Mouse (Mus musculus): ENCODE measurements at regions not wholly inside any gene's neighbourhood (a gene's known extent, or its start where the extent isn't known, plus 50 kb on each side); places are given as distances from the start of the nearest gene placed in this dataset.
A peak's percentile ranks its signal among the peaks of the same experiment; 100 is the strongest.

- Histone ChIP-seq H3K4me1 (peaks cover 13% of the 10 kb centered on the region), H3K27me3 (no peaks in the 10 kb centered on the region), H3K4me3 (no peak overlapping the region), H3K9me3 (replicated peaks) (no peaks in the 10 kb centered on the region), H3K4me2 (no peak overlapping the region), H3K36me3 (ENCODE audit: poor library complexity, severe bottlenecking) (no peaks in the 10 kb centered on the region), H3K27ac (no peak overlapping the region), H3K9ac (no peak overlapping the region)
- 82% methylated on average over 4 of the region's 4 CpGs for WGBS
- ATAC-seq = no peak
Observed at GRCm38 (mm10) chr16:30652692-30653091, 53.2 kb downstream of the Fam43a start.

GRCm38 (mm10) chr16:30653806-30654205 is 54.3 kb downstream of the Fam43a start:
- Histone ChIP-seq H3K4me3 (no peak overlapping the region), H3K9me3 (replicated peaks) (no peaks in the 10 kb centered on the region), H3K4me2 (no peak overlapping the region), H3K9ac (no peak overlapping the region), H3K27ac (no peak overlapping the region), H3K36me3 (ENCODE audit: poor library complexity, severe bottlenecking) (no peaks in the 10 kb centered on the region), H3K4me1 (peaks cover 13% of the 10 kb centered on the region), H3K27me3 (no peaks in the 10 kb centered on the region)
- no peak for ATAC-seq
- WGBS = 80% methylated on average over 5 of the region's 5 CpGs

- Histone ChIP-seq H3K4me2 (no peak overlapping the region), H3K4me1 (peaks cover 13% of the 10 kb centered on the region), H3K9me3 (replicated peaks) (no peaks in the 10 kb centered on the region), H3K27ac (no peak overlapping the region), H3K4me3 (no peak overlapping the region), H3K36me3 (ENCODE audit: poor library complexity, severe bottlenecking) (no peaks in the 10 kb centered on the region), H3K9ac (no peak overlapping the region), H3K27me3 (no peaks in the 10 kb centered on the region)
- 82% methylated on average over 9 of the region's 9 CpGs for WGBS
- no peak for ATAC-seq
Observed at GRCm38 (mm10) chr16:30654226-30654625, 54.7 kb downstream of the Fam43a start.

GRCm38 (mm10) chr16:30655798-30656221 is 56.3 kb downstream of the Fam43a start:
- WGBS = 50% methylated on average over 5 of the region's 5 CpGs
- 0 out of 2 replicates have a peak, but pooled peaks have one; percentile 50 for ATAC-seq
- Histone ChIP-seq H3K4me1 (peaks cover 13% of the 10 kb centered on the region), H3K27ac (no peak overlapping the region), H3K9ac (no peak overlapping the region), H3K4me2 (no peak overlapping the region), H3K4me3 (no peak overlapping the region), H3K36me3 (ENCODE audit: poor library complexity, severe bottlenecking) (no peaks in the 10 kb centered on the region), H3K9me3 (replicated peaks) (no peaks in the 10 kb centered on the region), H3K27me3 (no peaks in the 10 kb centered on the region)

- no peak overlapping the region for H3K4me2 ChIP-seq
- WGBS = 90% methylated on average over 17 of the region's 17 CpGs
- no peaks in the 10 kb centered on the region for H3K9me3 ChIP-seq (replicated peaks)
- no peaks in the 10 kb centered on the region for H3K36me3 ChIP-seq (ENCODE audit: poor library complexity, severe bottlenecking)
- peaks cover 13% of the 10 kb centered on the region for H3K4me1 ChIP-seq
- ATAC-seq = no peak
- H3K27ac ChIP-seq = no peak overlapping the region
- no peak overlapping the region for H3K9ac ChIP-seq
- H3K4me3 ChIP-seq = no peak overlapping the region
- no peaks in the 10 kb centered on the region for H3K27me3 ChIP-seq
Observed at GRCm38 (mm10) chr16:30656881-30657280, 57.4 kb downstream of the Fam43a start.

GRCm38 (mm10) chr16:30658921-30659320 is 59.4 kb downstream of the Fam43a start:
- Histone ChIP-seq H3K4me2 (no peak overlapping the region), H3K4me1 (peaks cover 13% of the 10 kb centered on the region), H3K27me3 (no peaks in the 10 kb centered on the region), H3K9me3 (replicated peaks) (no peaks in the 10 kb centered on the region), H3K27ac (no peak overlapping the region), H3K4me3 (no peak overlapping the region), H3K9ac (no peak overlapping the region), H3K36me3 (ENCODE audit: poor library complexity, severe bottlenecking) (no peaks in the 10 kb centered on the region)
- no peak for ATAC-seq
- WGBS = 75% methylated on average over 4 of the region's 4 CpGs

- WGBS = 68% methylated on average over 16 of the region's 16 CpGs
- Histone ChIP-seq H3K4me2 (no peak overlapping the region), H3K9ac (no peak overlapping the region), H3K4me3 (no peak overlapping the region), H3K36me3 (ENCODE audit: poor library complexity, severe bottlenecking) (no peaks in the 10 kb centered on the region), H3K4me1 (peaks cover 2% of the 10 kb centered on the region; the same call in 1 of the 2 replicates), H3K27ac (no peak overlapping the region), H3K9me3 (replicated peaks) (no peaks in the 10 kb centered on the region), H3K27me3 (no peaks in the 10 kb centered on the region)
- no peak for ATAC-seq
Observed at GRCm38 (mm10) chr16:30661086-30661977, 61.8 kb downstream of the Fam43a start.

- Histone ChIP-seq H3K4me3 (no peak overlapping the region), H3K4me2 (no peak overlapping the region), H3K4me1 (no peaks in the 10 kb centered on the region; the same call in 1 of the 2 replicates), H3K36me3 (ENCODE audit: poor library complexity, severe bottlenecking) (no peaks in the 10 kb centered on the region), H3K27me3 (no peaks in the 10 kb centered on the region), H3K9ac (no peak overlapping the region), H3K27ac (no peak overlapping the region), H3K9me3 (replicated peaks) (no peaks in the 10 kb centered on the region)
- WGBS = 84% methylated on average over 8 of the region's 8 CpGs
- no peak for ATAC-seq
Observed at GRCm38 (mm10) chr16:30663055-30663454, 63.5 kb downstream of the Fam43a start.

- Histone ChIP-seq H3K9me3 (replicated peaks) (no peaks in the 10 kb centered on the region), H3K4me1 (no peaks in the 10 kb centered on the region; the same call in 1 of the 2 replicates), H3K27me3 (no peaks in the 10 kb centered on the region), H3K27ac (no peak overlapping the region), H3K9ac (no peak overlapping the region), H3K4me3 (no peak overlapping the region), H3K36me3 (ENCODE audit: poor library complexity, severe bottlenecking) (no peaks in the 10 kb centered on the region), H3K4me2 (no peak overlapping the region)
- 90% methylated on average over 3 of the region's 3 CpGs for WGBS
- ATAC-seq = no peak
Observed at GRCm38 (mm10) chr16:30663971-30664370, 64.4 kb downstream of the Fam43a start.

- H3K27me3 ChIP-seq = no peaks in the 10 kb centered on the region
- no peaks in the 10 kb centered on the region for H3K36me3 ChIP-seq (ENCODE audit: poor library complexity, severe bottlenecking)
- H3K4me1 ChIP-seq = no peaks in the 10 kb centered on the region; the same call in 1 of the 2 replicates
- no peak overlapping the region for H3K27ac ChIP-seq
- H3K9me3 ChIP-seq (replicated peaks) = no peaks in the 10 kb centered on the region
- H3K4me3 ChIP-seq = no peak overlapping the region
- H3K4me2 ChIP-seq = no peak overlapping the region
- no peak for ATAC-seq
- 50% methylated on average over 4 of the region's 4 CpGs for WGBS
- H3K9ac ChIP-seq = no peak overlapping the region
Observed at GRCm38 (mm10) chr16:30664433-30664832, 64.9 kb downstream of the Fam43a start.

GRCm38 (mm10) chr16:30665881-30666280 is 66.4 kb downstream of the Fam43a start:
- Histone ChIP-seq H3K9me3 (replicated peaks) (no peaks in the 10 kb centered on the region), H3K4me1 (no peaks in the 10 kb centered on the region; the same call in 1 of the 2 replicates), H3K4me2 (no peak overlapping the region), H3K27me3 (no peaks in the 10 kb centered on the region), H3K27ac (no peak overlapping the region), H3K9ac (no peak overlapping the region), H3K4me3 (no peak overlapping the region), H3K36me3 (ENCODE audit: poor library complexity, severe bottlenecking) (no peaks in the 10 kb centered on the region)
- no peak for ATAC-seq
- WGBS = 76% methylated on average over 2 of the region's 2 CpGs

- Histone ChIP-seq H3K9ac (no peak overlapping the region), H3K27me3 (no peaks in the 10 kb centered on the region), H3K9me3 (replicated peaks) (no peaks in the 10 kb centered on the region), H3K36me3 (ENCODE audit: poor library complexity, severe bottlenecking) (no peaks in the 10 kb centered on the region), H3K4me2 (no peak overlapping the region), H3K27ac (no peak overlapping the region), H3K4me3 (no peak overlapping the region), H3K4me1 (no peaks in the 10 kb centered on the region)
- WGBS = 85% methylated on average over 8 of the region's 8 CpGs
- no peak for ATAC-seq
Observed at GRCm38 (mm10) chr16:30669883-30670282, 70.4 kb downstream of the Fam43a start.
